Mouse (Mus musculus): Measurements from ENCODE around the gene Doxl2.

The Doxl2 gene

DNA sequence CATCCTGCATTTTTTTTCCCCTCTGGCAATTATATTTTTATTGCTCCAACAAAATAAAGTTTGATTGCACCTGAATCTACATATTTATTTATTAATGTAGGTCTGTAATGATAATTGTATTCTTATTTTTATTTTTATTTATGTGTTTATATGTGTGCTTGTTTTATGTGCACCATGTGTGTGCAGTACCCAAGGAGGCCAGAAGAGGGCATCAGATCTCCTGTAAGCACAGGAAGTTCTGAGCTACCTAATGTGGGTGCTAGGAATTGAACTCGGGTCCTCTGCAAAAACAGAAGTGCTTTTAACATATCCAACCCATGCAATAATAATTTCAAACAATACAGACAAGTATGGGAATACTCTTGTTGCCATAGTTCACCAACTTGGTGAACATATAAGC, 34.9 kb downstream of the Doxl2 start:
- DNase-seq (ENCODE audit: low read depth, low spot score): no peak

DNA sequence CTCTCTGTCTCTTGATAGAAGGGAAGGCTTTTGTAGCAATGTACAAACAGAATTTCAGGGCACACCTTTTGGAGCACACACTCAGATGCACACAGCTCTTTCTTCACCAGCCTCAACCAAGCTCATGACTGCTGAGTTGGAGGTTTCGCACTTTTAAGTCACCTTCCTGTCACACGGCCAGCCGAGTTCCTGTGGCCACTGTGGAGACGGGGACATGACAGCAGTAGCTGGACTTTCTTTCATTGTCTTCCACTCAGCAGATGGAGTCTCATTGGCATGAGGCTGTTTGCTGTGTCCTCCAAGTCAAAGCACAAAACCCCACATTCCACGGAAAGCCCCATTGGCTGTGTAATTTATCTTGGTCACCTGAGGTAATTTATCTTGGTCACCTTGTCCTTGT, 36.4 kb downstream of the Doxl2 start:
- no peak for DNase-seq (ENCODE audit: low read depth, low spot score)

DNA sequence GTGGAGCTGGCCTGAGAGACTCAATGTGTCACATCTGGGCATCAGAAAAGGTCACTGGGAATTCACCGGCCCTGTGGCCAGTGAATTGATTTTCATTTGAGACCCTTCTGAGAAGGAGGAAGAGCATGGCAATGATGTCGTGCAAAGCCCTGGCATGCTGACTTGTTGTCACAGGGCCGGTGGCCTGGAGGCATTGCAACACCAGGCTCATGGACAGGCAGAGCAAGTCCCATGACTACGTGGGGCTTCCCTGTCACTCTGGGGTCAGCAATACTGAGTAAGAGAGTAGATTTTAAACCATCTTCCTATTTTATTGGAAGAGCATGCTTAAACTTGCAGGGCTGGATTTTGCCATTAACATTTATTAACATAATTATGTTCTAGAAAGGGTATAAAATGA, 38.3 kb downstream of the Doxl2 start:
- no peak for DNase-seq (ENCODE audit: low read depth, low spot score)

DNA sequence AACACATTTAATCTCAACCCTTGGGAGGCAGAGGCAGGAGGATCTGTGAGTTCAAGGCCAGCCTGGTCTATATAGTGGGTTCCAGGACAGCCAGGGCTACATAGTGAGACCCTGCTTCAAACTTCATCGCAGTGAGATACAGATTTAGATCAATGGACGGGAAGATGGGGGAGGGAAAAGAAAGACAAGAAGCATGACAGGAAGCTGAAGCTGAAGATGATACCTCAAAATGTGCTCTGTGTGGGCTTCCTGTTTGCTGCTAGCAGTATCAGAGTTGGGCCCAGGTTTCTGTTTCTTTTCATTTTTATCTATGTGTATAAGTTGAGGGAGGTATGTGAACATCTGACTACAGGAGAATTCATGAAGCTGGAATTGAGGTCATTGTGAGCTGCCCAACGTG, 38.7 kb downstream of the Doxl2 start:
- no peak for DNase-seq (ENCODE audit: low read depth, low spot score)

DNA sequence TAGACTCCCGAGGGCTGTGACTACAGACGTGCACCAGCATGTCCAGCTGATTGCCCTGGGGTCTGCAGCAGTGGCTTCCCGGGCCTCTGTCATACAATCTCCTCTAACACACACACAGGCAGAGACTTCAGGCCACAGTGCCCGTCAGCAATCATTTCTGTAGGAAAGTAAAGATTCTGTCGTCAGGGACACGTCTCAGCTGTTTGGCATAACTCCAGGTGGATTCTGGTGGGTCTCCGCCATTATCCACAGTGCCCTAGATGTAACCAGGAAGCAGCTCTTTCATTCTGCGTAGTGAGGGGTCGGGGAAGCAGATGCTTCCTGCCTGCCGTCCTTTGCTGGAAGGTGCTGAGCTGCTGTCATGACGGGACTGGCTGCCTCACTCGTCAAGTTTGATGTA, 42.4 kb downstream of the Doxl2 start:
- DNase-seq (ENCODE audit: low read depth, low spot score): no peak

DNA sequence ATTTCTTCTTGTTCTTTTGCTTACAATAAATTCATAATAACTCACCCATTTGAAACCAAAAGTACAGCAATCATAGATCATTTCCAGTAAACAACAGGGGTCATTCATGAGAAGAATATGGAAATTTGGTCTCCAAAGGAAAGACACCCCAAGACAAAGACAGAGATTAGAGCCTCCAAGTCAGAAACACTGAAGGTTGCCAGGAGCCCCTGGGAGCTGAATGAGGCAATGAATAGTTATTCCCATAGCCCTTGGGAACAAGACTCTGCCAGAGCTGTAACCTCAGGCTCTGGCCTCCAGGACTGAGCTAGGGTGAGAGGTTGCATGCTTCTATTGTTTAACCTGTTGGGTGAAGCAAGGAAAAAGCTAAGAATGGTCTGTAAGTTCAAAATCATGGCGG, 44.6 kb downstream of the Doxl2 start:
- no peak for DNase-seq (ENCODE audit: low read depth, low spot score)

DNA sequence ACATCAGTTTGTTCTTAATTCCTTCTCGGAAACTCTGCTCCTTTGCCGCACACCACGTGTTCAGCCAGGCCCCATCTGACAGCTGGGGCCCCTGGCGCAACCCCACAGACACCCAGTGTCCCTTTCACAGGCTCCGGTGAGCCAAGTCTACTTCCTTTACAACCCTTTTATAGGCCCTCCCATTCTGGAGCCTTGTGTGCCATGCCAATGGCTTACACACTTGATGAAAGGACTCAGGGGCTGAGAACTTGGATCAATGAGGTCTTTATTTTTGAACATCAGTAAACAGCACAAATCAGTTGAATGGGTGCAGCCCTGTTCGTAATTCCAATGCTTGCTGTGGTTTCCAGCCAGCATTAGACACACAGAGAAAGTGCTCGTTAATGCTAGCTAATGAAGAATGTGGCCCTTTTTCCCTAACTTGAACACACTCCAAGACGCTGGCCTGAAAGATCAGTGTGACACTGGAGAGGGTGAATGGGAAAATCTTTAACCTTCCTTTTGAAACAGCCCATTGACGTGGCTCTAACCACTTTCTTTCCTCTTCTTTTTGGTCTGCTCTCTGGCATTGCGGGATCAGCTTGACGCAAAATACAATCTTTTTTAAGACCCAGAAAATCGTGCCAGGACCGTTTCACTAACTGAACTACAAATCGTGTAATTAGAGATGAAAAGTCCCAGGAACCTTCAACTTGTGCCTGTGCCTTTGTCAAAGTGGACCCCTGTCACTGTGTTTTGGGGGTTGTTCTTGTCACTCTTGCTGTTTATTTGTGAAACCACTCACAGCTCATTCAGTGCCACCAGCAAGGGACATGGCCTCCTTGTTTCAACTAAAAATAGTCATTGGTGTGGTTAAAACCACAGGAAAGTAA, 46.6 kb downstream of the Doxl2 start:
- peak; percentile 42 for DNase-seq (ENCODE audit: low read depth, low spot score)

DNA sequence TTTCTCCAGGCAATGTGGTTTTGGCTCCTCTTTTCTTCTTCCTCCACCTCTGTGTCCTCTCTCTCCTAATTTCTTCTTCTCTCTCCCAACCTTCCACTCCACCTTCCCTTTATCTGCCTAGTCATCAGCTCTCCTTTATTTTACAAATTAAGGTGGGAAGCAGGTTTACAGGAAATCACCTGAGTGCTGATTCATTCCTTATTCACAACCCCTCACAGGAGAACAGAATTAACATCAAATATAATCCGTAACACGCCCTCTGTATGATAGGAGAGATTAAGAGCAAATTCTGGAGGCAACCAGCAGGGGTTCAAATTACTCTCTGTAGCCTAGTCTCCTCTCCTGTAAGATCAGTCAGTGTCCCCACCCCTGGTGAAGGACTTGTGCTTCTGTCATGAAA, 47.6 kb downstream of the Doxl2 start:
- no peak for DNase-seq (ENCODE audit: low read depth, low spot score)

DNA sequence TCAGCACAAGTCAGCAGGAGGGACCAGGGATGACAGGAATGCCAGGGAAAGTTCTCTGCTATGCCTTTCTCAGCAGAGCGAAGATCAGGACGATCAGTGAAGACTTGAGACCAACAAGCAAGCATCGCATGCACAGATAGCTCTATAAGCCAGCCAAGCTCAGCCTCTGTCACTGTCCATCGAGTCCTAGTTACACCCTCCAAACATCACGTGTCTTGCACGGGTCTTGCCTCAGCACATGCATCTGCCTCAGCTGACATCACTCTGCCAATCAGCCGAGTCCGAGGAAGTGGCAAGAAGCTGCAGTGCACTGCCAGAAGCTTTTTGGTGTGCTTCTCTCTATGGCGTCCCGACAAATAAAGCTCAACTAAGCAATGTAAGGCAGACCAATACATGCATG, 48.6 kb downstream of the Doxl2 start:
- DNase-seq (ENCODE audit: low read depth, low spot score): no peak

DNA sequence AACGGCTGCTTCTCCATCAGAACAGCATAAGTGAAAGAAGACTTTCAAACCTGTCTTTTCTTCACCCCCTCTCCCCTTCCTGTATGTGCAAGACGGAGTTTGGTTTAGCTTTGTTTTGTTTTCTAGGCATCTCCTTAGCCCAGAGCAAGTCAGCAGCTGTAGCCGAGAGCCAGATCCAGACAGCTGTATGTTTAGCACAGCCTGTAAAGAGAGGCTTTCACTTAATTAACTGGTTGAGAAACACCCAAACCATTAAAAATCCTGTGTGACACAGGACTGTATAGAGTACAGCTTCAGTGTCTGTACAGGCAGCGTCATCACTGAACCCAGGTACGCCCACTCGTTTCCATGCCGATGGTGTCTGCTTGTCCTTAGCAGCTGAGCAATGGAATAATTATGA, 50.5 kb downstream of the Doxl2 start:
- no peak for DNase-seq (ENCODE audit: low read depth, low spot score)

DNA sequence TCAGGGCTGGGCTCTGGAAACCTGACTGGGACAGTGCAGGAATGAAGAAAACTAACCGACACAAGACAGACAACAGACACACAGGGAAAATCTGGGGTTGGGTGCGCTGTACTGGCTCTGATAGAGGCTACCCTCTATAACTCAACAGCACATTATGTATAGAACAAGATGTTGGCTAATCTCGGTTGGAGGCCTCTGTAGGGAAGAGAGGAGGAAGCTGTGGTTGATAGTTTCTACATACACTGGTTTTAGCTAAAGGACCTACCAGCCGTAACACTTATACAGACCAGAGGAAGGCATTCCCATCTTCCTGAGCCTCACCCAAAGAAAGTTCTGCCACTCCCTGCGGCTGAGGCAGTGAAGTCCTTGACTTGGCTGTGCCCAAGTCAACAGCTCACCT, 51.7 kb downstream of the Doxl2 start:
- DNase-seq (ENCODE audit: low read depth, low spot score): no peak

DNA sequence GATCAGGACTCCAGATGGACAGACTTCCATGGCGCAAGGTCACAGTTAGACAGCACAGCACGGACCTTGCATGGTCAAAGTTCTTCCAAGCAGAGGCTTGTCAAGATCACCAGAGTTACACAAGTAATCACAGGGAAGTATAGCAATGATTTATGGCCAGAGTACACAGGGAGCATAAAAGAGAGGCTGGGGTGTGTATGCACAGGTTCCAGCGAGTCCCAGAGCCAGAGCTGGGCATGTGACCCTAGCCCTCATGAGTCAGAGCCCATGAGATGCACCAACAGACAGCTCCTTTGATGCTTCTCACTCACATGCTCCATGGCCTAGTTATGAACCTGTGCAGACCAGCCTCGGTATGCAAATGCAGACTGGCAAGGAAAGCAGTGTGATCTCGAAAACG, 53.3 kb downstream of the Doxl2 start:
- no peak for DNase-seq (ENCODE audit: low read depth, low spot score)

Measured in skeletal muscle tissue, adult 2 months (tissue).